Mouse (Mus musculus): ENCODE results near the gene Psmb5. TPM values are rescaled to one million over a fixed set of nuclear protein-coding genes. Genes with fewer than 3 reads are reported as not detected.

Gene Psmb5
- total RNA-seq (2023): 10 to 100 TPM; 59.5 to 64.2 TPM

DNA sequence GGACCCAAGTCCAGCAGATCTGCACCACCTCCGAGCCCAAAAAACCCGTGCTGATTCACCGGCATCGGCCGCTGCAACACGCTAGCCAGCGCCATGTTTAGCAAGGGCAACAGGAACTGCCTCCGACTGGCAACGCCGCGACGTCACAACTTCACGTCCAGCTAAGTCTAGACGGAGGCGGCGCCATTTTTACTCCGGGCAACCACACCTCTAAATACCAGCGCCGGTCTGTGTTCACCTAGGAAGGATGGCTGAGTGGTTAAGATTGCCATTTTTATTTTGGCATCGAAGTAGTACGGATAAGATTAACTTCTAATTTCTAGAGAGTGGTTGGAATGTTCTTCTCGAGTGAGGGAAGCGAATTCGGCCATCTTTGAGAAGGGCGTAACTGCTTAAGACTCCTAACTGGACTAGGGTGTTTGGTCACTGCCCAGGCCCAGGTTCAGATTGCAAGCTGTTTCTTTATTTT lies at the start of gene Psmb5:
Gene Psmb5, minus strand, starts transcription at position 126 of the 469 bp plus-strand sequence.

DNA sequence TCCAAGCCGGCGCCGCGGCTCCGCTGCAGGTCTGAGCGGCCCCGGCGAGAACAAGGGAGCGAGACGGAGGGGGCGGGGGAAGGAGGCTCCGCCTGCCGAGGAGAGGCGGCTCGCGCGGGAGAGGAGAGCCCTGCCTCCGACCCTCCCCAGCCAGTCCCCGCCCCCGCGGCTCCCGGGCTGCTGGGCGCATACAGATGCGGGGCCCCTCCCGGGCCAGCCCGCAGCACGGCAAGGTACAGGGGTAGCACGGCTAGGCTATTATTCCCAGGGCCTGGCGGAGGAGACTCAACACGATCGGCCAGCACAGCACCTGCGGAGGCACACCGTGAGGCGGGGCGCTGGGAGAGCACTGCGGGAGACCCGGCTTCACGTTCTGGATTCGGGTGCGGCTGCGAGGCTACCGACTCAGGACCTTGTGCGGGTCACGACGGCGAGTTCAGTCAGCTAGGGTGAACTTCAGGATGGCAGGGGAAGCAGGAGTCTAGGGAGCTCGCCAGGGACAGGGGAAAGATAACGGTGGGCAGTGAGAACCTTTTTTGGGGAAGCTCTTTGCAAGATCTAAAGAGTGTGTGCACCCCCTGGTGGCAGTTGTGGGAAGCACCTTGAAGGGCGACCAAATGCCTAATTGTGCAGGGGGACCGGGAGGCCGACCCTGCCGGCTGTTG lies 23.6 kb upstream of the Psmb5 start, which contains the start of gene Cdh24:
Gene Cdh24, minus strand, starts transcription at position 60 of the 665 bp plus-strand sequence.

GRCm38 (mm10) chr14:54640946-54641304 lies 23.1 kb upstream of the Psmb5 start, which contains the start of gene Gm17606:
Gm17606 (plus strand) TSS chr14:54640952.

DNA sequence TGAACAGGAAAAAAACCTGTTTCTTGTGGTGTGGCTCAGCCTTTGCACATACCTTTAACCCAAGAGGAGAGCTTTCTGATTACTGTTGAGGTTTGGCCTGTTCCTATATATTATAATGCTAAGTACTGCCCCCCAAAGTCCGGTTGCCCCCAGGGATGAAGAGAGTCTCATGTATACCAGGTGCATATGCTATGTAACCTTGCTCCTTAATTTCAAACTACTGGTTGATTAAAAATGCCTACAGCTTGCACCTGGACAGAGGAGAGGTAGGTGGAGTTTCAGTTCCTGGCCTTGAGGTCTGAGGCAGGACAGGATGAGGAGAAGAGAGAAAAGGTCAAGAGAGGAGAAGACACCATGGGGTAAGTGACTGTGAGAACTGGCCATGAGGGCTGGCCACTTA lies 3.3 kb upstream of the Psmb5 start, which contains the start of gene Psmb11:
Gene Psmb11, plus strand, starts transcription at position 301 of the 400 bp plus-strand sequence.

GRCm38 (mm10) chr14:54605752-54606321 lies 12.0 kb downstream of the Psmb5 start, which contains the start of gene 4931414P19Rik:
4931414P19Rik (minus strand) TSS chr14:54605993.

GRCm38 (mm10) chr14:54577089-54577982 lies 40.5 kb downstream of the Psmb5 start, which contains the start of gene Ajuba:
Ajuba (minus strand) TSS chr14:54577558.

Other genes starting within 250 kb of the Psmb5 start
- gene Slc7a7, start 200.2 kb downstream of the Psmb5 start, total RNA-seq (2023): 10 to 100 TPM; 18.2 to 18.9 TPM
- gene Mrpl52, start 191.1 kb downstream of the Psmb5 start, total RNA-seq (2023): 10 to 100 TPM; 24.7 to 27.8 TPM
- 1 to 10 TPM in 1 of 2 experiments, under 1 TPM in 1; 0.37 to 1.3 TPM for gene Mmp14, start 186.4 kb downstream of the Psmb5 start, total RNA-seq (2023)
- 10 to 100 TPM; 85.2 to 89.5 TPM for gene Lrp10, start 153.9 kb downstream of the Psmb5 start, total RNA-seq (2023)
- gene Rem2, start 141.9 kb downstream of the Psmb5 start, total RNA-seq (2023): not detected
- 10 to 100 TPM; 13.9 to 15.9 TPM for gene Prmt5, start 100.5 kb downstream of the Psmb5 start, total RNA-seq (2023)
- gene Haus4, start 63.4 kb downstream of the Psmb5 start, total RNA-seq (2023): 10 to 100 TPM; 20.7 to 27.9 TPM
- under 1 TPM; 0.15 to 0.24 TPM for gene Ajuba, start 40.5 kb downstream of the Psmb5 start, total RNA-seq (2023)
- gene 4931414P19Rik, start 12.0 kb downstream of the Psmb5 start, total RNA-seq (2023): 1 to 10 TPM; 4.2 to 4.5 TPM
- not detected for gene Psmb11, start 3.4 kb upstream of the Psmb5 start, total RNA-seq (2023)
- not detected for gene Gm17606, start 22.9 kb upstream of the Psmb5 start, total RNA-seq (2023)
- gene Cdh24, start 23.3 kb upstream of the Psmb5 start, total RNA-seq (2023): 1 to 10 TPM; 2.1 to 2.4 TPM
- 10 to 100 TPM; 28.6 to 30.0 TPM for gene 1700123O20Rik, start 68.2 kb upstream of the Psmb5 start, total RNA-seq (2023)
- 100 to 1,000 TPM; 231 to 260 TPM for gene Acin1, start 68.9 kb upstream of the Psmb5 start, total RNA-seq (2023)
- gene Gm29776, start 80.8 kb upstream of the Psmb5 start, total RNA-seq (2023): under 1 TPM; 0.31 to 0.38 TPM
- gene Cebpe, start 94.2 kb upstream of the Psmb5 start, total RNA-seq (2023): 100 to 1,000 TPM; 146 to 191 TPM
- gene Slc7a8, start 163.9 kb upstream of the Psmb5 start, total RNA-seq (2023): 1 to 10 TPM; 5.3 to 5.6 TPM
- gene Rnf212b, start 196.1 kb upstream of the Psmb5 start, total RNA-seq (2023): not detected

Data from neutrophil, adult 59 days (primary cell).